Mouse (Mus musculus): ENCODE measurements at regions not wholly inside any gene's neighbourhood (a gene's known extent, or its start where the extent isn't known, plus 50 kb on each side); places are given as distances from the start of the nearest gene placed in this dataset.
A peak's percentile ranks its signal among the peaks of the same experiment; 100 is the strongest.
"Not testable (repeated sequence)": the region's sequence is repeated elsewhere in the genome, so short reads cannot be mapped to it uniquely, and the experiment has no call there.

- no peak overlapping the region for H3K27ac ChIP-seq (ENCODE audit: low read depth, low read length)
- H3K36me3 ChIP-seq (ENCODE audit: control insufficient read depth, insufficient read depth, low read length), result no peaks in the 10 kb centered on the region
- DNase-seq (ENCODE audit: low spot score, missing footprints) (no peak), ATAC-seq (ENCODE audit: low FRiP score) (0 out of 2 replicates have a peak, but pooled peaks have one; percentile 19)
- no peaks in the 10 kb centered on the region for H3K27me3 ChIP-seq (ENCODE audit: control insufficient read depth, insufficient read depth, low read length)
- H3K4me1 ChIP-seq (ENCODE audit: control insufficient read depth, insufficient read depth, low read length), result no peaks in the 10 kb centered on the region
- H3K9me3 ChIP-seq (ENCODE audit: control insufficient read depth, low read length), result no peaks in the 10 kb centered on the region
- no peak overlapping the region for H3K4me3 ChIP-seq (ENCODE audit: low read depth, low read length)
- H3K4me2 ChIP-seq, result no peak overlapping the region
- no peak overlapping the region for H3K9ac ChIP-seq (ENCODE audit: low read length)
These were observed 569.0 kb downstream of the Lrriq3 start for GRCm38 (mm10) chr3:155662280-155662679.

GRCm38 (mm10) chr3:155672558-155672957 is 579.3 kb downstream of the Lrriq3 start:
- H3K4me3 ChIP-seq (ENCODE audit: low read depth, low read length), result no peak overlapping the region
- 50% methylated on average over 1 of the region's 1 CpGs for WGBS
- H3K27ac ChIP-seq (ENCODE audit: low read depth, low read length), result no peak overlapping the region
- H3K9ac ChIP-seq (ENCODE audit: low read length), result no peak overlapping the region
- no peaks in the 10 kb centered on the region for H3K9me3 ChIP-seq (ENCODE audit: control insufficient read depth, low read length)
- H3K4me1 ChIP-seq (ENCODE audit: control insufficient read depth, insufficient read depth, low read length), result no peaks in the 10 kb centered on the region
- H3K27me3 ChIP-seq (ENCODE audit: control insufficient read depth, insufficient read depth, low read length), result no peaks in the 10 kb centered on the region
- DNase-seq (ENCODE audit: low spot score, missing footprints) (no peak), ATAC-seq (ENCODE audit: low FRiP score) (peak; percentile 69)
- no peak overlapping the region for H3K4me2 ChIP-seq
- H3K36me3 ChIP-seq (ENCODE audit: control insufficient read depth, insufficient read depth, low read length), result no peaks in the 10 kb centered on the region

DNA sequence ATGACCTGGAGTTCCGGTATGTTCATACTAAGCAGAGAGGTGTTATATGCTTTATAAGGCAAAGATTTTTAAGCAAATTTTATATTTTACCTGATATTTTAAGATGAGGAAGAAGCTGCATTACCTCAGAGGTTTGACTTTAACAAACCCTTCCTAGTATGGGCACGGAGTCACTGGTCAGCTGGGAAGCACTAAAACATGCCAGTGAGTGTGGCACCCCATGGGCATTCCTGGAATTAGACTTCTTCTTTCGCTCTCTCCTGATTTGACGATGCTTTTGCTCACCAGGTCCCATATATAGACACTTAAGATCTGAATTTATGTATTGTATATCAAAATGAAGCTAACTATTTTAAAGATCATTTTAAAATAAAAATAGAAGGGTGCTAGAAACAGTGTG is 587.0 kb downstream of the Lrriq3 start:
- Histone ChIP-seq H3K9me3 (ENCODE audit: control insufficient read depth, low read length) (no peaks in the 10 kb centered on the region), H3K4me3 (ENCODE audit: low read depth, low read length) (no peak overlapping the region), H3K36me3 (ENCODE audit: control insufficient read depth, insufficient read depth, low read length) (no peaks in the 10 kb centered on the region), H3K9ac (ENCODE audit: low read length) (no peak overlapping the region), H3K4me1 (ENCODE audit: control insufficient read depth, insufficient read depth, low read length) (no peaks in the 10 kb centered on the region), H3K27ac (ENCODE audit: low read depth, low read length) (no peak overlapping the region), H3K4me2 (no peak overlapping the region), H3K27me3 (ENCODE audit: control insufficient read depth, insufficient read depth, low read length) (no peaks in the 10 kb centered on the region)
- no peak for DNase-seq (ENCODE audit: low spot score, missing footprints)
- WGBS, result 87% methylated on average over 4 of the region's 4 CpGs
- ATAC-seq (ENCODE audit: low FRiP score), result no peak

DNA sequence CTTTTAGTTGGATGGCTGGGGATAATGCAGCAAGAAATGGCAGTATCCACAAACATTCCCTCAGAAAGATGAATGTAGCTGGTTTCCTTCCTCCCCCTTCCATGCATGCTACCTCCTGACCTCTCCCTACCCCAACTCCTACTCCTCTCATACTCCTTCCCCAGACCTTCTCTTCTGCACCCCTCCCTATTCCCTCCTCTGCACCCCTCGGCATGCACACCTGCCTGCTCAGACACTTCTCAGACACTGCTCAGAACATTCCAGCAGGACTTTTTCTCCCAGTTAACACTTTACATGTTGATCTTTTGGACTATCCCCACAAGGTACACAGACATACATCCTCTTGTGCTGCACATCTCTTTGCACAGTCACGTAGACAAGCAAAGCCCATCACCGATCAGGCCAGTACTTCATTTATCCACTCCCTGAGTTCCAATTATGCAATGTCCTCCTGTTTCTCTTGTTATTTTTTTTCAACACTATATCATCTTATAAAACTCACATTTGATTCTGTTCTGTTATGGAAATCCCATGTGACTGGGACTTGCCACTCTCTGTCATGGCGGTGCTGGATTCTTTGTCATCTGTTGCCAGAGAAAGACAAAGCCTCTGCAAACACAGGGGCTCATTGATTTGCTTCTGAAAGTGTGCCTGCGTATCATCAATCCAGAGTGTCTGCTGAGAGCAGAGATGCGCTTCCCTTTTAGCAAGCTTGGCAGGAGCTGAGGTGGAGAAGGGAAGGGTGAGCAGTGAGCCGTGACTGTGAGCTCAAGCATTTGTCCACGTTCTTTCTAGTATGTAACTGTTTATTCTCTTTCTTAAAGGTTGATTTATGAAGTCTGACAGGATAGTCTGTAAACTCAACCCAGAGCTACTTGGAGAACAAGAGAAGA is 589.9 kb downstream of the Lrriq3 start:
- Histone ChIP-seq H3K4me1 (ENCODE audit: control insufficient read depth, insufficient read depth, low read length) (no peaks in the 10 kb centered on the region), H3K27me3 (ENCODE audit: control insufficient read depth, insufficient read depth, low read length) (no peaks in the 10 kb centered on the region), H3K4me2 (no peak overlapping the region), H3K4me3 (ENCODE audit: low read depth, low read length) (no peak overlapping the region), H3K9ac (ENCODE audit: low read length) (no peak overlapping the region), H3K36me3 (ENCODE audit: control insufficient read depth, insufficient read depth, low read length) (no peaks in the 10 kb centered on the region), H3K9me3 (ENCODE audit: control insufficient read depth, low read length) (no peaks in the 10 kb centered on the region), H3K27ac (ENCODE audit: low read depth, low read length) (no peak overlapping the region)
- DNase-seq (ENCODE audit: low spot score, missing footprints) (peak; percentile 86), ATAC-seq (ENCODE audit: low FRiP score) (peak; percentile 80)
- WGBS, result 53% methylated on average over 8 of the region's 8 CpGs

DNA sequence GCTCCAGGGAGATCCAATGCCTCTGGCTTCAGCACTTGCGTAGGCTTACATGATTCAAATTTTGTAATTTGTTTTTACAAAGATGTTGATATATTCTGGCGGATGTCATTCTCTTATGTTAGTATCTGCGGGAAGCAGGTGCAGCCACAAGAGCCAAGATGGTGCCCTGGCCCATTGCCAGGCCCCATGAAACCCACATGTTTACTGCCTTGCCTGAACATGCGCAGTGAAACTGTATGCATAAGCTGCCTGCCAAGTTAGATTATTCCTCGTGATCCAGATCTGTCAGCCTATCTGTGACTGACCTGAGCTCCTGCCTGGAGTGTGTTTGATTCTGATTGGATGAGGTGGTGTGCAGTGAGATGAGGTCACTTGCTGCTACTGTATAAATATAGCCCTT is 595.1 kb downstream of the Lrriq3 start:
- H3K4me3 ChIP-seq (ENCODE audit: low read depth, low read length), result no peak overlapping the region
- 87% methylated on average over 5 of the region's 5 CpGs for WGBS
- no peaks in the 10 kb centered on the region for H3K9me3 ChIP-seq (ENCODE audit: control insufficient read depth, low read length)

DNA sequence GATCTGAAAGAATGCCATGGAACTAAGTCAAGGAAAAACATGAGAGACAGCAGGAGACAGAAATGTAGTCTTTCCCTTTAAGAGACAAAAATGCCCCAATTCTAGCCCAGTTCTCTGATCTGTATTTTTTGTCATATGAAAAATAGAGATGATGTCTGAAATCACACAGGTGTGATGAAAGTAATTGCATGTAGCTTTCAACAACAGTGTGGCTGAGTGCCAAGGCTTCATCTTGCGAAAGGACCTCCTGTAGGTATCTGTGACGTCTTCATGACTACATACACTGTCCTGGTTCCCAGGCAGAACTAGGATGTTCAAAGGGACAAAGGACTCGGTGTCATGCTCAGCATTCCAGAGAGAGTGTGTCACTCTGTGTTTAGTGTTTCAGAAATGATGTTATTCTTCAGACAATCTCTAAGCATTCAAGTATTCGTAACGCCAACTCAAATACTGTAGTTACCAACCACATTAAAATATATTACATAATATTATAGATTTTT is 629.8 kb downstream of the Lrriq3 start:
- DNase-seq (ENCODE audit: low spot score, missing footprints) (no peak), ATAC-seq (ENCODE audit: low FRiP score) (no peak)
- no peaks in the 10 kb centered on the region for H3K27me3 ChIP-seq (ENCODE audit: control insufficient read depth, insufficient read depth, low read length)
- H3K9me3 ChIP-seq (ENCODE audit: control insufficient read depth, low read length), result no peaks in the 10 kb centered on the region
- no peak overlapping the region for H3K4me2 ChIP-seq
- no peak overlapping the region for H3K27ac ChIP-seq (ENCODE audit: low read depth, low read length)
- H3K36me3 ChIP-seq (ENCODE audit: control insufficient read depth, insufficient read depth, low read length), result no peaks in the 10 kb centered on the region
- 83% methylated on average over 5 of the region's 5 CpGs for WGBS
- H3K4me1 ChIP-seq (ENCODE audit: control insufficient read depth, insufficient read depth, low read length), result no peaks in the 10 kb centered on the region
- H3K9ac ChIP-seq (ENCODE audit: low read length), result no peak overlapping the region
- H3K4me3 ChIP-seq (ENCODE audit: low read depth, low read length), result no peak overlapping the region

More for the DNA sequence above, 595.1 kb downstream of the Lrriq3 start:
- Histone ChIP-seq H3K9ac (ENCODE audit: low read length) (no peak overlapping the region), H3K4me1 (ENCODE audit: control insufficient read depth, insufficient read depth, low read length) (no peaks in the 10 kb centered on the region), H3K27ac (ENCODE audit: low read depth, low read length) (no peak overlapping the region), H3K4me2 (no peak overlapping the region), H3K27me3 (ENCODE audit: control insufficient read depth, insufficient read depth, low read length) (no peaks in the 10 kb centered on the region), H3K36me3 (ENCODE audit: control insufficient read depth, insufficient read depth, low read length) (no peaks in the 10 kb centered on the region)
- ATAC-seq (ENCODE audit: low FRiP score), result no peak
- no peak for DNase-seq (ENCODE audit: low spot score, missing footprints)

- Histone ChIP-seq H3K9ac (ENCODE audit: low read length) (no peak overlapping the region), H3K27ac (ENCODE audit: low read depth, low read length) (no peak overlapping the region), H3K27me3 (ENCODE audit: control insufficient read depth, insufficient read depth, low read length) (no peaks in the 10 kb centered on the region), H3K4me1 (ENCODE audit: control insufficient read depth, insufficient read depth, low read length) (no peaks in the 10 kb centered on the region), H3K4me3 (ENCODE audit: low read depth, low read length) (no peak overlapping the region), H3K36me3 (ENCODE audit: control insufficient read depth, insufficient read depth, low read length) (no peaks in the 10 kb centered on the region), H3K4me2 (no peak overlapping the region), H3K9me3 (ENCODE audit: control insufficient read depth, low read length) (no peaks in the 10 kb centered on the region)
- no peak for ATAC-seq (ENCODE audit: low FRiP score)
- no peak for DNase-seq (ENCODE audit: low spot score, missing footprints)
- WGBS, result 91% methylated on average over 2 of the region's 2 CpGs
These were observed 649.2 kb downstream of the Lrriq3 start for GRCm38 (mm10) chr3:155742421-155742820.

GRCm38 (mm10) chr3:155746601-155747000 is 653.4 kb downstream of the Lrriq3 start:
- not testable (repeated sequence) for H3K9me3 ChIP-seq (ENCODE audit: control insufficient read depth, low read length); DNase-seq (ENCODE audit: low spot score, missing footprints); ATAC-seq (ENCODE audit: low FRiP score); H3K9ac ChIP-seq (ENCODE audit: low read length); H3K36me3 ChIP-seq (ENCODE audit: control insufficient read depth, insufficient read depth, low read length); H3K4me1 ChIP-seq (ENCODE audit: control insufficient read depth, insufficient read depth, low read length); H3K27me3 ChIP-seq (ENCODE audit: control insufficient read depth, insufficient read depth, low read length); H3K4me2 ChIP-seq; H3K27ac ChIP-seq (ENCODE audit: low read depth, low read length); H3K4me3 ChIP-seq (ENCODE audit: low read depth, low read length)
- WGBS, result 43% methylated on average over 1 of the region's 1 CpGs

- no peak for DNase-seq (ENCODE audit: low spot score, missing footprints)
- H3K4me2 ChIP-seq, result no peak overlapping the region
- H3K27ac ChIP-seq (ENCODE audit: low read depth, low read length), result no peak overlapping the region
- H3K27me3 ChIP-seq (ENCODE audit: control insufficient read depth, insufficient read depth, low read length), result no peaks in the 10 kb centered on the region
- no peaks in the 10 kb centered on the region for H3K4me1 ChIP-seq (ENCODE audit: control insufficient read depth, insufficient read depth, low read length)
- no peak overlapping the region for H3K9ac ChIP-seq (ENCODE audit: low read length)
- H3K9me3 ChIP-seq (ENCODE audit: control insufficient read depth, low read length), result no peaks in the 10 kb centered on the region
- no peak overlapping the region for H3K4me3 ChIP-seq (ENCODE audit: low read depth, low read length)
- no peaks in the 10 kb centered on the region for H3K36me3 ChIP-seq (ENCODE audit: control insufficient read depth, insufficient read depth, low read length)
- ATAC-seq (ENCODE audit: low FRiP score), result no peak
These were observed 654.3 kb downstream of the Lrriq3 start for GRCm38 (mm10) chr3:155747511-155747910.

Data from midbrain, embryonic 11.5 days (tissue).